Mouse (Mus musculus) kidney, adult 18-20 months (tissue): ENCODE data around the gene E330017A01Rik.

Experiments
- DNase-seq: peaks from one replicate; pipeline ENCODE4 v3.0.0; 2021

Gene E330017A01Rik

DNA sequence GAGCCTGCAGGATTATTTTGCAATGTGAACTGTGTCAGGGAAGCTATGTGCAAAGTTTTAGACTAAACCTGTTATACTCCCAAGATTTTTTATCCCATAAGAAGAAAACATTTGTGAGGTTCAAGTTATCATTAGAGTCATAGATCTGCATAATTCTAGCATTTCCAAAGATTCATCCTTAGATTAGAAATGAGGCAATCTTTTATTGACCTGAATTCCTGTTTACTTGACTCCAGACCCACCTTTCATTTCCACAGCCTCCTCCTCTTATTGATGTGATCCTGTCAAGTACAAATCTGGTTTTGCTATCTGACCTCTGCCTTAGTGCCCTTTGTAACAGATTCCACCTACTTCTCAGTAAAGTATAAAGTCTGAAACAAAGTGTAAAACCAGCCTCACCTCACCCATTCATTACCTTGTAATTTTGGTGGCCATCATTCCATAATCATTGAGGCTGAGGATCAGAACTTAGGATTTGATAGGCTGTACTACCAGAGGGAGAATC lies 23.8 kb upstream of the E330017A01Rik start:
- no peak for DNase-seq

GRCm38 (mm10) chr16:58661826-58662225 lies 23.3 kb upstream of the E330017A01Rik start:
- no peak for DNase-seq

DNA sequence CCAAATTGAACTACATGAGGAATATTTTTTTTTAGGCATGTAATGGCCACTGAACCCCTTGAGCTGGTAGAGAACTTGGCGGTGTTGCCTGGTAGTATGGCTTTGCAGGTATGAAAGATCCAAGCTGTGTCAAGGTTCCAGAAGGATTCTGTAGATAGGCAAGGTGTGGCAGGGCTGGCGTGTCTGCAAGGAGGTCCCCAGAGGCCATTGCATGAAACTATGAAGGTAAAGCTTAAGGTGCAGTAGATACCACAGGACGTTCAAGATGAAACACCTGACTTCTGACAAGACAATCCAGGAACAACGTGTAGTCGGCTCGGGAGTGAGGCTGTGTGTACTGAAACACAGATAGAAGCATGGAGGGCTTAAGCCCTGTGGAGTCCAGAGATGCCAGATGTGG lies 20.1 kb upstream of the E330017A01Rik start:
- DNase-seq = no peak

GRCm38 (mm10) chr16:58656526-58656925 lies 18.0 kb upstream of the E330017A01Rik start:
- no peak for DNase-seq

GRCm38 (mm10) chr16:58655751-58656150 lies 17.2 kb upstream of the E330017A01Rik start:
- DNase-seq = no peak

DNA sequence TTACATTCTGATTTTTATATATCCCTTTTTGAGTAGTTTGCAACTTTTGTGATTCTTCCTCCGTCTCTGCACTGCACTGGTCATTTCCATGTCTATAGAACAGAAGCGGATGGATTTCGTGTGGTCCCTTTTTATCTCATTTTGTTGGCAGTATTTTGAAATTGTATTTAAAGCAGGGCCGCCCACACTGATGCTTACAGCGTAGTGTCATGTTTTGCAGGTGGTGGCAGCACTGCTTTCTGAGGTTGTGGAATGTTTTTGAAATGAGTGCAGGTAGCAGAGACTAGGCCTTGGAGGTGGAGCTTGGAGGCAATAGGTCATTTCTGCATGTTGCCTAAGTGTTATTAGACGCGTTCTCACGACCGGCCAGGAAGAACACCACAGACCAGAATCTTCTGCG lies 11.4 kb upstream of the E330017A01Rik start:
- DNase-seq = no peak

DNA sequence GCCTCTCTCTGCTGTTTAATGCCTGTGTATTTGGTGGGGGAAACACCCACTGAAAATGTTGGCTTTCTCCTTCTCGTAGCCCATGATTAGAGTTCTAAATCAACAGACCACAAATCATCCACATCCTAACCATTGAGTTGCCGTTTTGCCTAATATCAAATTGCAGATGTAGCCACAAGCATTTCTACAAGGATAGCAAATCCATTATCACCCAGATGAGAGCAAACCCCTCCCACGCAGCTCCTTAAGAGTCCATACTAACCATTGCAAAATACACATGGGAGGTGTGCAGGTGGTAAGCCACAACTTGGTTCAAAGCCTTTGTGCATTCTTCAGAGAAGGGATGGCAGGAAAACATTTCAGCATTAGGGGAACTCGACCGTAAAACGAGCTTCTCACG lies 523 bp downstream of the E330017A01Rik start:
- DNase-seq = no peak

GRCm38 (mm10) chr16:58637448-58637847 lies 1.1 kb downstream of the E330017A01Rik start:
- DNase-seq = no peak

- no peak for DNase-seq
Observed at GRCm38 (mm10) chr16:58635866-58636265, 2.7 kb downstream of the E330017A01Rik start.

DNA sequence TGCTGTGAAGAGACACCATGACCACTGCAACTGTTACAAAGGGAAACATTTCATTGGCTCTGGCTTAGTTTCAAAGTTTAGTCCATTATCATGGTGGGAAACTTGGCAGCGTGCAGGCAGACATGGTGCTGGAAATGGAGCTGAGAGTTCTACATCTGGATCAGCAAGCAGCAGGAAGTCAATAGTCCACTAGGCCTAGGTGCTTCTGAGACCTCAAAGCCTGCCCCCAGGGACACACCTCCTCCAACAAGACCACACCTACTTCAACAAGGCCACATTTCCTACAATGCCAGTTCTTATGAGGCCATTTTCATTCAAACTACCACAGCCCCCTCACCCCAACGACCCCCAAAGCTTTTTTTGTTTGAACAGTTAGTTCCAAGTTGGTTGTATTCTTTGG lies 8.8 kb downstream of the E330017A01Rik start:
- DNase-seq = no peak

- no peak for DNase-seq
Observed at GRCm38 (mm10) chr16:58628968-58629367, 9.6 kb downstream of the E330017A01Rik start.

- DNase-seq = no peak
Observed at GRCm38 (mm10) chr16:58628336-58628680, 10.2 kb downstream of the E330017A01Rik start.

- DNase-seq = no peak
Observed at GRCm38 (mm10) chr16:58627597-58628335, 10.8 kb downstream of the E330017A01Rik start.

DNA sequence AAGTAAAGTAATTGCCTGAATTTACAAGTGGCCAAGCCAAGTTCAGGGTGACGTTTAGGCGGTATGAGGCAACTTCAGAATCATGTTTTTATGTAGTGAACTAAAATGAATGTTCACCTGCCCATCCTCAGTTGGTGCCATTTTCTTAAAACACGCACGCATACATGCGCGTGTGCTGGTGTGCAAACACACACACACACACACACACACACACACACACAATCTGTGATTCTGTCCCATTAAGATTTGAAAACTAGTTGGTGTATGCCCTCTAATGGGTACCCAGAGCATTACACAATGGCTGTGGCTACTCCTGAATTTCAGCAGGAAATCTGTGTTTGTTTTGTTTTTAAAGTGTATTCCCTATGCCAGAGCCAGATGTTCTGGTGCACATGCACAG lies 14.6 kb downstream of the E330017A01Rik start:
- DNase-seq = peak; percentile 55

DNA sequence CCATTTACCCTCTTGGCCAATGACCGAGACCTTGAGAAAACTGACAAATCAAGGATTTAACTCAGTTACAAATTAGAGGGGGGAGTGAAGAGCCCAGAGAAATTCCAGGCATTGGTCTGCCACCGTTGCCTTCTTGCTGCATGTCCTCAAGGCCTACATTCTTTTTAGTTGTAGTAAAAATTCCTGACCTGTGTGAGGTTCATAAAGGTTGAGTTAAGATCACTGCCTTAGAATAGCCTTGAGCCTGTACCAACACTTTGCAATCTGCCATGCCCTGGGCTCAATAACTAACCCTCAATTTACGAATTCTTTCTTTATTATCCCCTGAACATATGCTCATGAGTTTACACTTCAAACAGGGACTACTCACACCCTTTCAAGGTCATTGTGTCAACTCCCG lies 15.4 kb downstream of the E330017A01Rik start:
- DNase-seq = peak; percentile 9

- no peak for DNase-seq
Observed at GRCm38 (mm10) chr16:58622377-58622776, 16.2 kb downstream of the E330017A01Rik start.

GRCm38 (mm10) chr16:58617346-58617745 lies 21.2 kb downstream of the E330017A01Rik start:
- no peak for DNase-seq

- DNase-seq = no peak
Observed at GRCm38 (mm10) chr16:58616878-58617277, 21.7 kb downstream of the E330017A01Rik start, which contains the start of gene Gm813. Gene Gm813 (minus strand): TSS chr16:58616978.

DNA sequence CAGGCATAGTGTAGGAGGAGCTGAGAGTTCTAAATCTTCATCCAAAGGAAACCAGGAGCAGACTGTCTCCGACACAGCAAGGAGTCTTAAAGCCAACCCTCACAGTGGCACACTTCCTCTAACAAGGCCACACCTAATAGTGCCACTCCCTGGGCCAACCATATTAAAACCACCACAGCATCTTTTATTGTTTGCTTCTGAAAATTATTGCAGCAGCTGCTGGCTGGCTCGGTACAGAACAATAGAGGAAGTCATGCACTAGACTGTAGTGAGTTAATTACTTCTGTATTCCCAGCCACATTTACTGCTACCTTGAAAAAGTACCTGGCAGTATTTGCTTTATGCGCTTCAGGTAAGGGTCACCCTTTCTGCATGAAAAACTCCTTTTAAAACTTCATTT lies 25.6 kb downstream of the E330017A01Rik start:
- no peak for DNase-seq

GRCm38 (mm10) chr16:58607101-58607500 lies 31.4 kb downstream of the E330017A01Rik start:
- no peak for DNase-seq

DNA sequence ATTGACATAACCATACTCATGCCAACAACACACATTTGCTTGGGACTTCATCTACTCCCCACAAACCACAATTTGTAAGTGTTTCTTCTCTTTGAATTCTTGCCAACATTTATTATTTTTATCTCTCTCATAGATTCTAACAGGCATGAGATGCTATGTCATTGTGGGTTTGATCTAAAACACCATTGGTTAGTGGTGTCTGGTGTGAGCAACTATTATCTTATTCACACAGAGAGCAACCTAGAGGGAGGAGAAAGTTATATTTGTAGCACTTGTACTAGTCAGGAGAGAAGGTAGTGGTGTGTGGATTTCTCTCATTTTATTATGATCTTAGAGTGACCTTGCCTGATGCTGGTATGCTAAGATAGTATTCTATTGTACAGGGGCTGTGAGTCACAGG lies 33.9 kb downstream of the E330017A01Rik start:
- no peak for DNase-seq

- no peak for DNase-seq
Observed at GRCm38 (mm10) chr16:58603831-58604230, 34.7 kb downstream of the E330017A01Rik start.

GRCm38 (mm10) chr16:58600846-58601245 lies 37.7 kb downstream of the E330017A01Rik start:
- no peak for DNase-seq

- no peak for DNase-seq
Observed at GRCm38 (mm10) chr16:58591299-58591698, 47.2 kb downstream of the E330017A01Rik start.

GRCm38 (mm10) chr16:58589444-58589843 lies 49.1 kb downstream of the E330017A01Rik start:
- DNase-seq = no peak
